Mouse (Mus musculus): ENCODE results near the gene Syt9.

DNA sequence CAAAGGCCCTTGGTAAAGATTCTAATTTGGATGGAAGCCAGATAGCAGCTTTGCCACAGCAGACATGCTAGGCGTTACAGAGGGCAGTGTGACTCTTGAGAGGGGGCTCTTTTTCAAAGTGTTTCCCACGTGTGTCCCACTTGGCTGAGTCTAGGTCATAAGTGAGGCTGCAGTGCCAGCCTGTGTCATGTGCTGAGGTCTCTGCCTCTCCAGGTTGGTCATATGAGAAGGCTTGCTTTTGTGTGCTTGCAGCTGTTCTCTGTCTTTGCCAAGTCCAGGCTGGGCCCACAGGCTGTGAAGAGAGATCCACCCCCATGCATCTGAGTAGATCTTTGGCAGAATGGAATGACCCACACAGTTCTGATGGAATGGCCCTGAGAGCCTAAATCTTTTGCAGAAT, 222.1 kb downstream of the Syt9 start:
- TF ChIP-seq CTCF (IDR thresholded peaks at IDR 0.05) (no peak), EP300 (IDR thresholded peaks at IDR 0.05; ENCODE audit: insufficient read depth, low read depth, low read length) (peak; percentile 95), POLR2A (IDR thresholded peaks at IDR 0.05; ENCODE audit: insufficient read depth, low read depth, low read length) (no peak)

Measured in heart, adult 2 months (tissue).